Comparison of ENCODE assay signal across 14 mouse cellular contexts in genomic region chr13:37060810-37061209, GRCm38 (mm10). TPM values are rescaled to one million over a fixed set of nuclear protein-coding genes. Genes with fewer than 3 reads are reported as not detected.
DNase-seq lines count a peak whose midpoint lies in the region; ATAC-seq lines count a peak whose summit lies in the region.
"Had no signal": no experiment of that assay in that cellular context is flagged by ENCODE, and none has a peak within 500 bp of the region (broad histone marks: within the 10 kb centered on the region; RNA-seq: fewer than 3 reads in every experiment).

No protein-coding gene starts in this region.

- 72% methylated on average over 5 of the region's 5 CpGs for WGBS in midbrain, embryonic 14.5 days
- 71% methylated on average over 5 of the region's 5 CpGs for WGBS in midbrain, embryonic 16.5 days
- WGBS in limb, embryonic 15.5 days: 24% methylated on average over 5 of the region's 5 CpGs

- no peaks in the 10 kb centered on the region for H3K27me3 ChIP-seq in midbrain, embryonic 14.5 days (ENCODE audit: control insufficient read depth, insufficient read depth, low read length)
- H3K27me3 ChIP-seq in midbrain, embryonic 16.5 days (ENCODE audit: control insufficient read depth, insufficient read depth, low read depth, low read length): no peaks in the 10 kb centered on the region
- no peaks in the 10 kb centered on the region for H3K27me3 ChIP-seq in limb, embryonic 15.5 days
- H3K27me3 ChIP-seq: forebrain, embryonic 13.5 days; midbrain, embryonic 13.5 days had no signal

- peak; percentile 18 for DNase-seq in embryo, embryonic 11 days
- no peak for DNase-seq in embryo, embryonic 9.5 days (ENCODE audit: extremely low spot score)
- peak; percentile 18 for DNase-seq in midbrain, embryonic 14.5 days
- peak; percentile 32 for DNase-seq in skeletal muscle tissue, adult 2 months (ENCODE audit: low read depth, low spot score)
- DNase-seq: adrenal gland, postnatal 25 days; gastrocnemius, postnatal 36 days; kidney, postnatal 36 days; thymus, adult 18-20 months had no signal

- ATAC-seq in midbrain, embryonic 14.5 days (ENCODE audit: low FRiP score, low TSS enrichment): no peak
- ATAC-seq in midbrain, embryonic 16.5 days: no peak
- peak; percentile 67; the same call in 1 of the 2 replicates for ATAC-seq in limb, embryonic 15.5 days (ENCODE audit: insufficient number of reproducible peaks, low FRiP score, low TSS enrichment, low read depth)
- no peak for ATAC-seq in megakaryocyte progenitor cell, adult 5-6 weeks (replicated peaks; ENCODE audit: poor library complexity)
- no peak for ATAC-seq in CD4-positive, CD25-positive, alpha-beta regulatory T cell, adult 4 months
- ATAC-seq: forebrain, embryonic 13.5 days; midbrain, embryonic 13.5 days had no signal

- H3K4me1 ChIP-seq in midbrain, embryonic 14.5 days (ENCODE audit: control insufficient read depth, insufficient read depth, low read length): no peaks in the 10 kb centered on the region
- H3K4me1 ChIP-seq in midbrain, embryonic 16.5 days (ENCODE audit: control insufficient read depth, insufficient read depth, low read length): no peaks in the 10 kb centered on the region
- H3K4me1 ChIP-seq in limb, embryonic 15.5 days: peaks cover 13% of the 10 kb centered on the region; the same call in 1 of the 2 replicates
- H3K4me1 ChIP-seq: forebrain, embryonic 13.5 days; midbrain, embryonic 13.5 days had no signal

- no peak overlapping the region for H3K4me3 ChIP-seq in midbrain, embryonic 14.5 days (replicated peaks; ENCODE audit: low read depth, low read length)
- H3K4me3 ChIP-seq in midbrain, embryonic 16.5 days (ENCODE audit: low read depth, low read length): no peak overlapping the region
- no peak overlapping the region for H3K4me3 ChIP-seq in limb, embryonic 15.5 days
- H3K4me3 ChIP-seq: forebrain, embryonic 13.5 days; midbrain, embryonic 13.5 days had no signal

- H3K9ac ChIP-seq in midbrain, embryonic 14.5 days (replicated peaks; ENCODE audit: low read length): no peak overlapping the region
- H3K9ac ChIP-seq in midbrain, embryonic 16.5 days (ENCODE audit: low read depth, low read length): no peak overlapping the region
- H3K9ac ChIP-seq in limb, embryonic 15.5 days: no peak overlapping the region
- H3K9ac ChIP-seq: forebrain, embryonic 13.5 days; midbrain, embryonic 13.5 days had no signal

- H3K4me2 ChIP-seq in midbrain, embryonic 14.5 days (ENCODE audit: low read length): no peak overlapping the region
- no peak overlapping the region for H3K4me2 ChIP-seq in midbrain, embryonic 16.5 days (ENCODE audit: low read length)
- no peak overlapping the region for H3K4me2 ChIP-seq in limb, embryonic 15.5 days
- H3K4me2 ChIP-seq: forebrain, embryonic 13.5 days; midbrain, embryonic 13.5 days had no signal

- no peak overlapping the region for H3K27ac ChIP-seq in midbrain, embryonic 14.5 days (replicated peaks; ENCODE audit: low read depth, low read length)
- no peak overlapping the region for H3K27ac ChIP-seq in midbrain, embryonic 16.5 days (ENCODE audit: low read length)
- 0 out of 2 replicates have a peak overlapping the region, but pooled peaks have one; percentile 19 for H3K27ac ChIP-seq in limb, embryonic 15.5 days
- H3K27ac ChIP-seq: forebrain, embryonic 13.5 days; midbrain, embryonic 13.5 days had no signal

- no peaks in the 10 kb centered on the region for H3K36me3 ChIP-seq in midbrain, embryonic 14.5 days (ENCODE audit: control insufficient read depth, insufficient read depth, low read length)
- no peaks in the 10 kb centered on the region for H3K36me3 ChIP-seq in midbrain, embryonic 16.5 days (ENCODE audit: control insufficient read depth, insufficient read depth, low read length)
- H3K36me3 ChIP-seq in limb, embryonic 15.5 days: no peaks in the 10 kb centered on the region
- H3K36me3 ChIP-seq: midbrain, embryonic 13.5 days had no signal

- H3K9me3 ChIP-seq in midbrain, embryonic 14.5 days (ENCODE audit: control insufficient read depth, low read length): no peaks in the 10 kb centered on the region
- H3K9me3 ChIP-seq in midbrain, embryonic 16.5 days (replicated peaks; ENCODE audit: control insufficient read depth, low read length, poor library complexity, severe bottlenecking): no peaks in the 10 kb centered on the region
- no peaks in the 10 kb centered on the region for H3K9me3 ChIP-seq in limb, embryonic 15.5 days
- H3K9me3 ChIP-seq: forebrain, embryonic 13.5 days; midbrain, embryonic 13.5 days had no signal

RNA-seq across cellular contexts. Expression of gene F13a1, which starts 10.8 kb away (rescaled TPM):
- 0.22 and 10.6 TPM in 2 replicates for polyA plus RNA-seq in midbrain, embryonic 14.5 days (2014; fragmentation: Nextera tagmentation; extraction: Ambion mirVana)
- 15.5 and 16.4 TPM in 2 replicates for polyA plus RNA-seq in midbrain, embryonic 16.5 days (2015; fragmentation: Nextera tagmentation; extraction: Ambion mirVana)
- polyA plus RNA-seq in limb, embryonic 15.5 days (2015; fragmentation: Nextera tagmentation; extraction: Ambion mirVana): 39.7 and 48.1 TPM in 2 replicates
- 211 and 262 TPM in 2 replicates for total RNA-seq in megakaryocyte progenitor cell, adult 5-6 weeks (2015)
- total RNA-seq in megakaryocyte progenitor cell, adult 5-6 weeks (2017): 337 and 409 TPM in 2 replicates
- 1 to 10 TPM in 1 of 2 experiments, under 1 TPM in 1; 0.75 to 1.7 TPM for polyA plus RNA-seq in CD4-positive, CD25-positive, alpha-beta regulatory T cell, adult 4 months (2017; shearing (Covaris generic))
